Mouse (Mus musculus): Measurements from ENCODE around the gene Arhgef33. TPM values are rescaled to one million over a fixed set of nuclear protein-coding genes. Genes with fewer than 3 reads are reported as not detected.
"Not testable (repeated sequence)": the region's sequence is repeated elsewhere in the genome, so short reads cannot be mapped to it uniquely, and the experiment has no call there.

Arhgef33 gene
- total RNA-seq, 2 experiments from 2014 or later = 0.46 TPM; not detected in 1

GRCm38 (mm10) chr17:80332386-80332785, 25.2 kb downstream of the Arhgef33 start:
- no peak for DNase-seq
- intact Hi-C loops (cut with DNase I) = no loop called here

- DNase-seq = no peak
- intact Hi-C loops (cut with DNase I) = no loop called here
These were observed 38.1 kb downstream of the Arhgef33 start for GRCm38 (mm10) chr17:80345277-80345676.

- no peak for DNase-seq
- intact Hi-C loops (cut with DNase I) = no loop called here
These were observed 39.5 kb downstream of the Arhgef33 start for GRCm38 (mm10) chr17:80346591-80347125.

GRCm38 (mm10) chr17:80347234-80347633, 40.0 kb downstream of the Arhgef33 start:
- no peak for DNase-seq
- intact Hi-C loops (cut with DNase I) = no loop called here

GRCm38 (mm10) chr17:80360245-80360644, 53.0 kb downstream of the Arhgef33 start:
- no peak for DNase-seq
- intact Hi-C loops (cut with DNase I) = no loop called here

- DNase-seq = no peak
- intact Hi-C loops (cut with DNase I) = no loop called here
These were observed 60.1 kb downstream of the Arhgef33 start for GRCm38 (mm10) chr17:80367276-80367675.

- no peak for DNase-seq
- intact Hi-C loops (cut with DNase I) = loop anchor here (2.0 kb wide), 1 partner anchor 78 kb away; the partner anchor contains the start of genes Dhx57 and Morn2
These were observed 61.4 kb downstream of the Arhgef33 start for GRCm38 (mm10) chr17:80368606-80369005.

- intact Hi-C loops (cut with DNase I) = loop anchor here (5.0 kb wide), 2 partner anchors 109 to 1461 kb away; partner anchors contain the start of gene Sos1
- peak; percentile 84 to 86 for DNase-seq
These were observed 66.0 kb downstream of the Arhgef33 start, which contains the start of gene Gm10190 for GRCm38 (mm10) chr17:80372989-80373725. Gene Gm10190, minus strand, starts transcription at chr17:80373541.

- DNase-seq = no peak
- intact Hi-C loops (cut with DNase I) = loop anchor here (5.0 kb wide), 2 partner anchors 109 to 1461 kb away; partner anchors contain the start of gene Sos1
These were observed 66.5 kb downstream of the Arhgef33 start for GRCm38 (mm10) chr17:80373726-80374096.

GRCm38 (mm10) chr17:80378386-80378785, 71.2 kb downstream of the Arhgef33 start:
- DNase-seq = peak; percentile 7 to 10
- intact Hi-C loops (cut with DNase I) = not testable (repeated sequence)

GRCm38 (mm10) chr17:80385671-80386070, 78.5 kb downstream of the Arhgef33 start:
- intact Hi-C loops (cut with DNase I) = no loop called here
- no peak for DNase-seq

GRCm38 (mm10) chr17:80390024-80390423, 82.8 kb downstream of the Arhgef33 start:
- DNase-seq = no peak
- intact Hi-C loops (cut with DNase I) = loop anchor here (5.0 kb wide), 1 partner anchor 98 kb away; the partner anchor contains the start of genes Dhx57 and Morn2

- intact Hi-C loops (cut with DNase I) = loop anchor here (5.0 kb wide), 1 partner anchor 99 kb away; the partner anchor contains the start of genes Dhx57 and Morn2
- DNase-seq = peak; percentile 31 to 39
These were observed 84.5 kb downstream of the Arhgef33 start for GRCm38 (mm10) chr17:80391423-80392403.

- intact Hi-C loops (cut with DNase I) = no loop called here
- DNase-seq = no peak
These were observed 91.0 kb downstream of the Arhgef33 start for GRCm38 (mm10) chr17:80398243-80398642.

- intact Hi-C loops (cut with DNase I) = loop anchor here (5.0 kb wide), 1 partner anchor 41 kb away; no protein-coding TSS in a partner anchor
- DNase-seq = no peak
These were observed 104.0 kb downstream of the Arhgef33 start for GRCm38 (mm10) chr17:80411182-80411581.

- intact Hi-C loops (cut with DNase I) = no loop called here
- DNase-seq = no peak
These were observed 111.5 kb downstream of the Arhgef33 start for GRCm38 (mm10) chr17:80418572-80419210.

GRCm38 (mm10) chr17:80420998-80421397, 113.8 kb downstream of the Arhgef33 start:
- no peak for DNase-seq
- intact Hi-C loops (cut with DNase I) = no loop called here

- no peak for DNase-seq
- intact Hi-C loops (cut with DNase I) = no loop called here
These were observed 119.0 kb downstream of the Arhgef33 start for GRCm38 (mm10) chr17:80426171-80426570.

GRCm38 (mm10) chr17:80426901-80427300, 119.7 kb downstream of the Arhgef33 start:
- intact Hi-C loops (cut with DNase I) = no loop called here
- peak; percentile 19 to 28 for DNase-seq

- intact Hi-C loops (cut with DNase I) = no loop called here
- DNase-seq = no peak
These were observed 120.8 kb downstream of the Arhgef33 start for GRCm38 (mm10) chr17:80427966-80428365.
